ENCODE assay signal across 12 mouse cellular contexts in the genomic region with DNA sequence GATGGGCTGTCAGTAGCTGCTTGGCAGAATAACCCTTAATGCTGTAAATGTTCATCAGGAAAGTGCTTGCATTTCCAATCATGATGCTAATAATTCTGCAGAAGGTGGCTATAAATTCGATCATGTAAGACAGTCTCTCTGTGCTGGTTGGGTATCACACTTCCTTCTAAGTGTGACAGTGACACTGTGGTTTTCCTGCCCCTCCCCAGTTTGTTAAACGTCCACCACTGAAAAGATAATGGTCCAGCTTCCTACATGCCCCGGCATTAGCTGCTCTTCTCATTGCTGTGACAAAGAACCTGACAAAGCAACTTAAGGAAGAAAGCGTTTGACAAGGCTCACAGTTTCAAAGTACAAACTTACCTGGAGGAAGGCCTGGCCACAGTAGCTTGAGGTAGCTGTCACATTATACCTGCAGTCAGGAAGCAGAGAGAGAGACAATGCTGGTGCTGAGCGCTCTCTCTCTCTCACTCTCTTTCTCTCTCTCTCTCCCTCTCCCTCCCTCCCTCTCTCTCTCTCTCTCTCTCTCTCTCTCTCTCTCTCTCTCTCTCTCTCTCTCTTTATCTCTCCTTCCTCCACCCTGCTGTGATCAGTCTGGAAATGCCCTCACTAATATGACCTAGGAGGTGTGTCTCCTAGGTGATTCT.
"Had no signal": no experiment of that assay in that cellular context is flagged by ENCODE, and none has a peak within 500 bp of the region (broad histone marks: within the 10 kb centered on the region; RNA-seq: fewer than 3 reads in every experiment).

No protein-coding gene starts in this region.

- DNase-seq: kidney, adult 2 months; kidney, postnatal 10 days; kidney, postnatal 36 days; left cerebral cortex, postnatal 4 days; liver; lung, adult 2 months; lung, postnatal 14 days; lung, postnatal 4 days; thymus, postnatal 36 days had no signal

- ATAC-seq: intestine, postnatal 0 days; liver, embryonic 12.5 days; midbrain, embryonic 15.5 days had no signal
